Mouse (Mus musculus) central nervous system, embryonic 18 days (tissue): Measurements from ENCODE around the gene Crcp. TPM values are rescaled to one million over a fixed set of nuclear protein-coding genes. Genes with fewer than 3 reads are reported as not detected.

ENCODE experiments used
- polyA plus RNA-seq: library from polyadenylated mRNA; depleted of rRNA; stranded (reverse); fragments of >200 nt; gene quantifications from 2 replicates; pipeline ENCODE4 v1.2.3, GENCODE M21; 2012; rRNA removed

Crcp gene
- polyA plus RNA-seq: 58.2 and 58.4 TPM in 2 replicates

GRCm38 (mm10) chr5:130029142-130029897 lies at the start of gene Crcp, which contains the start of gene Asl:
Gene Crcp (plus strand): TSS chr5:130029290.
Gene Asl (minus strand): TSS chr5:130029247.

GRCm38 (mm10) chr5:130002301-130003146 lies 26.6 kb upstream of the Crcp start, which contains the start of gene Gusb:
Gene Gusb (minus strand): TSS chr5:130003049.

DNA sequence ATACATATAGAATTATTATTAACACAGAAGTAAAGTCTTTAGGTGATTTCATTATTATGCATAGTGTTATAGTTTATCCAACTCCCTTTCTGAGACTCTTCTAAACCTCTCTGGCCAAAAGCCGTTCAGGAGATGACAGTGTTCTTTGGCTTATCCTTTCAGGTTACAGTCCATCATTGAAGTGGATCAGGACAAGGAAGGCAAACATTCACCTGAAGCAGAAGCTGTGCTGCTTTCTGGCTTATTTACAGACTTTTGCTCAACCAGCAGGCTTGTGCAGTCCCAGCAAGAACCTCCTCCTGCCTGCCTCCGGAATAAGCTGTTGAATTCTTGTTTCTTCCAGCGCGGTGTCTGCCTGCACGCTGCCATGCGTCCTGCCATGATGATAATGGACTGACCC lies 43.9 kb downstream of the Crcp start, which contains the start of gene Tpst1:
Tpst1 (plus strand) TSS at position 301 of the 400 bp plus-strand sequence.

Other genes with a start within 250 kb of the Crcp start
- 17.1 and 21.9 TPM in 2 replicates for gene Psph, start 241.8 kb upstream of the Crcp start, polyA plus RNA-seq
- gene Sumf2, start 182.3 kb upstream of the Crcp start, polyA plus RNA-seq: 19.7 and 24.7 TPM in 2 replicates
- gene Chchd2, start 141.8 kb upstream of the Crcp start, polyA plus RNA-seq: 731 and 832 TPM in 2 replicates
- gene Zbed5, start 133.6 kb upstream of the Crcp start, polyA plus RNA-seq: 14.1 and 14.9 TPM in 2 replicates
- gene Phkg1, start 130.7 kb upstream of the Crcp start, polyA plus RNA-seq: 0.84 and 1.8 TPM in 2 replicates
- gene Nupr1l, start 120.8 kb upstream of the Crcp start, polyA plus RNA-seq: 4.0 and 4.9 TPM in 2 replicates
- gene Vkorc1l1, start 87.3 kb upstream of the Crcp start, polyA plus RNA-seq: 39.5 and 39.9 TPM in 2 replicates
- gene Gusb, start 26.2 kb upstream of the Crcp start, polyA plus RNA-seq: 18.6 and 21.4 TPM in 2 replicates
- 36.9 and 39.2 TPM in 2 replicates for gene Asl, start within 50 bp of the Crcp start, polyA plus RNA-seq
- gene Tpst1, start 44.0 kb downstream of the Crcp start, polyA plus RNA-seq: 33.3 and 35.0 TPM in 2 replicates
- 15.4 and 15.6 TPM in 2 replicates for gene Kctd7, start 115.6 kb downstream of the Crcp start, polyA plus RNA-seq
- gene Rabgef1, start 142.5 kb downstream of the Crcp start, polyA plus RNA-seq: 37.7 and 39.4 TPM in 2 replicates
- gene Tmem248, start 187.8 kb downstream of the Crcp start, polyA plus RNA-seq: 23.2 and 24.9 TPM in 2 replicates
- 45.3 and 48.3 TPM in 2 replicates for gene Sbds, start 226.2 kb downstream of the Crcp start, polyA plus RNA-seq
- gene Tyw1, start 226.3 kb downstream of the Crcp start, polyA plus RNA-seq: 15.9 and 16.1 TPM in 2 replicates